Mouse (Mus musculus) CD4-positive naive resting alpha-beta T cell, adult 57 days (primary cell): Measurements from ENCODE around the gene Tyrp1. TPM values are rescaled to one million over a fixed set of nuclear protein-coding genes. Genes with fewer than 3 reads are reported as not detected.

ENCODE experiments used
- total RNA-seq: library from RNA; stranded (reverse); gene quantifications from one replicate; pipeline ENCODE4 v1.2.4, GENCODE M21; 2023

The Tyrp1 gene
- total RNA-seq, result not detected

DNA sequence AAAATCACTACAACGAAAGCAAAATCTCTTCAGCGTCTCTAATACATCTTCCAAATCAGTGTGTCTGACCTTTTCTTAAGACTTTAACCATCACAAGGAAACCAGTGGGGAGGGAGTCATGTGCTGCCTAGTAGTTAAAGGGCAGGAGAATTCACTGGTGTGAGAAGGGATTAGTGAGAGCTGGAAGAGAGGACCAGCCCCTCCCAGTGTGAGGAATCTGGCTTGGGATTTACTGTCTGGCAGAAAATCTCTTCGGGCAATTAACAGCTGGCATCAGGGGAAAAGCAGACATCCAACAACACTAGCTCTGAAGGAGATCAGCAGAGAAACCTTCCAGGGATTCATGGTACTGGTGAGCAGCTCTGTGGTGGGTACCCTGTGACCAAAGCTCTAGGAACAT is at the start of gene Tyrp1:
Gene Tyrp1 (plus strand): TSS at position 74 of the 400 bp plus-strand sequence.

Other genes starting within 250 kb of the Tyrp1 start
- gene Lurap1l, start 76.5 kb downstream of the Tyrp1 start, total RNA-seq, result not detected